Mouse (Mus musculus) myocyte (in vitro differentiated cells): ENCODE results near the gene Ptpn23.

Experiments used
- CEBPB ChIP-seq: IDR thresholded peaks from 2 replicates; pipeline ENCODE4 v1.6.1; 2011; ENCODE audit warnings: mild to moderate bottlenecking, moderate library complexity; ENCODE audit not compliant: poor library complexity, insufficient read depth, severe bottlenecking
- MYOG ChIP-seq, 3 experiments: IDR thresholded peaks; one replicate each; pipeline ENCODE4 v1.6.1; 2011; ENCODE audit warnings: control low read depth in 2 of 3, low read depth in 2 of 3, mild to moderate bottlenecking in 2 of 3; ENCODE audit not compliant: insufficient read length in 2 of 3, control insufficient read depth in 1 of 3, insufficient read depth in 1 of 3
- POLR2A ChIP-seq: IDR thresholded peaks from one replicate; pipeline ENCODE4 v1.6.1; 2011; ENCODE audit warnings: low read depth, mild to moderate bottlenecking, control low read depth, moderate library complexity; ENCODE audit not compliant: insufficient read length
- USF1 ChIP-seq: IDR thresholded peaks from one replicate; pipeline ENCODE4 v1.6.1; 2011; ENCODE audit warnings: low read depth, mild to moderate bottlenecking, control low read depth, moderate library complexity

DNA sequence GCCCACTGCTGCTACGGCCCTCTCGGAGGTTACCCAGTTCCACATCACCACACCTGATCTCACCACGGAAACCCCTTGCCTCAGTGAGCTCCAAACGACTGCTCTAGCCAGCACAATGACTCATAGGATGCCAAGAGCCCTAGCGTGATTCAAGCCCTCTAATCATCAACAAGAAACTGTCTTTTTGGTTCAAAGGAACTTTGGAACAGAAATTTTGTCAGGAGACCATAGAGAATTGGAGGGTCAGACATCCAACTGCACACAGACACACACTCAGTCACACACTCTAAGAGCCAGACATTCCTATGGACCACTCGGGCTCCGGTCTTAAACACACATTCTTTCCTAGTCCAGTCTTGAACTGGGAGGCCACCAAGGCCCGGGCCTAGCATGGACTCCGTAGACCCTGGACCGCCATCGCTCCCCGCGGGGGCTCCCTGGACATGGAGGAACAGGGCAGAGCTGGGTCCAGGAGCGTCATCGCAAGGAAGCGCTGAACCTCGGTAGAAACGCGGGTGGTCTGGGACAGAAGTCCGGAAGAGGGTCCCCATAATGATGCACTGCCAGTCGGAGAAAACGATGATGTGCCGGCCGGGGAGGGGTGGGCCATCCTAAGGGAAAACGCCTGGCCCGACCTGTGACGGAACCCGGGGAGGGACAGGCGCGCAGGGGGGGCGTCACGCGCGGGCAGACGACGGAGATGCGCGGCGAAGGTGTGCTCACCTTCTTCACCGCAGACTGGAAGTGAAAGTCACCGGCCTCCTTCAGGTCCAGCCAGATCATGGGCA lies 508 bp downstream of the Ptpn23 start:
- TF ChIP-seq USF1 (no peak), POLR2A (no peak), CEBPB (no peak), MYOG (IDR thresholded peaks at IDR 0.05; ENCODE audit: control insufficient read depth in 1 of 3, insufficient read depth in 1 of 3, insufficient read length in 2 of 3, low read depth in 2 of 3) (no peak)
